Mouse (Mus musculus) thymus, adult 18-20 months (tissue): Measurements from ENCODE around the gene Kmt5b.

Experiments used
- DNase-seq, 2 experiments: peaks; one replicate each; pipeline ENCODE4 v3.0.0; 2022; ENCODE audit warnings: mixed read lengths in 2 of 2

The Kmt5b gene

GRCm38 (mm10) chr19:3768697-3769383, 1.6 kb downstream of the Kmt5b start:
- DNase-seq: peak; percentile 87 to 92

DNA sequence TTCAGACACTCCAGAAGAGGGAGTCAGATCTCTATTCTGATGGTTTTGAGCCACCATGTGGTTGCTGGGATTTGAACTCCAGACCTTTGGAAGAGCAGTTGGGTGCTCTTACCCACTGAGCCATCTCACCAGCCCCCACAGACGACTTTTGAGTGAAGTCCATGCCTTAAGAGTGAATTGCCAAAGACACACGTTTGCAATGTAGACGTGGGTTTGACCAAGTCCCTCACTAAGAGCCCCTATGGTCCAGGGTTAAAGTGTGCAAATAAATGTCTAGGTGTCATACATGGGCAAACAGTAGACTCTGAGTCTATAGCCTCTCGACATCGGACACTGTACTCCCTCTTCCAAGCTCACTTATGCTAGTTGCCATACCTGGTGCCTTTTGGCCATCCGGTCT, 2.3 kb downstream of the Kmt5b start:
- no peak for DNase-seq

DNA sequence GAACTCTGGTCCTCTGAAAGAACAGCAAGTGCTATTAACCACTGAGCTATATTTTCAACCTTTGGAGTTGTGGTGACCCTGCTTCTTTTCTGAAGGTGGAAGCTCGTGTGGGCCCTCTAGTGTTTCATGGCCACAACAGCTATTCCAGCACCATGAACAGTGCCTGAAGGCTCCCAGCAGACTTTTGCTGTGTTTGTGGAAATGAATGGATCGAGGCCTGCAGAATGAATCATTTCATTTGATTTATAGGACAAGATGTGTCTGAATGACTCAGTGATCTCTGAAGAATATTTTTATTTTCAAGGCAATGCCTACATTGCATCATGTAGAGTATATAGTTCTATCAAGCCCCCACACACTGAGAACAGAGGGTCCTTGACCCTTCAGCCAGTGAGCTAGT, 6.9 kb downstream of the Kmt5b start:
- DNase-seq: no peak

DNA sequence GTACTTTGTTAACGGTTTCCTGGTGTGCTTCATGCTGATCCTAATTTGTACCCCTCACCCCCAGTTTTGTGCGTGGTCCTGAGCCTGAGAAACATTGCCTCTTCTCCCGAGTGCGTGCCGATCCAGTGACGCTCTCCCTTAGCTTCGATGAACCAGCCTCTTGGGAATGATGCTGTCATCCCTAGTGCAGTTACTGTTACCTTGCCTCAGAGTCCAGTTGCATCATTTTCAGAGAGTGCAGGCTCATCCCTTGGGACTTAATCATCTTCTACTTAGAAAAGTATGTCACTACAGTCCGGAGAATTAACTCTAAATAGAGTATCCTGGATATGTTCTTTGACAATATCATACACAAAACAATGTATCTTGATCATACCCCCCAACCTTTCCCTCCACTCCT, 11.5 kb downstream of the Kmt5b start:
- DNase-seq: no peak

- no peak for DNase-seq
Measured at GRCm38 (mm10) chr19:3790077-3790476, 22.9 kb downstream of the Kmt5b start.

DNA sequence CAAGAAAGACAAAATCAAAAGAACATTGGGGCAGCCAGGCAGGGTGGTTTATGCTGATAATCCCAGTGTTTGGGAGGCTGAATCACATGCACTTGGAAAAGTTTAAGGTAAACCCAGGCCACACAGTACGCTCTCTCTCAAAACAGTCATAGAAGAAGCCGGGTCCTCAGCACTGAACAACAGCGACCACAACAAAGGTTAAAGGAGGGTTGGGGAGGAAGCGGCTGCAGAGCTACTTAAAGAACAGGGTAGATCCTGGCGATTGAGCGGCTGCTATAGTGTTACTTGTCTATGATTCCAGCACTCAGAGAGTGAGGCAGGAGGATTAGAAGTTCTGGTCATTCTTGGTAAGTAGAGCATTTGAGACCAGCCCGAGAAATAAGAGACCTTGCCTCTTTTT, 38.3 kb downstream of the Kmt5b start:
- DNase-seq: no peak

DNA sequence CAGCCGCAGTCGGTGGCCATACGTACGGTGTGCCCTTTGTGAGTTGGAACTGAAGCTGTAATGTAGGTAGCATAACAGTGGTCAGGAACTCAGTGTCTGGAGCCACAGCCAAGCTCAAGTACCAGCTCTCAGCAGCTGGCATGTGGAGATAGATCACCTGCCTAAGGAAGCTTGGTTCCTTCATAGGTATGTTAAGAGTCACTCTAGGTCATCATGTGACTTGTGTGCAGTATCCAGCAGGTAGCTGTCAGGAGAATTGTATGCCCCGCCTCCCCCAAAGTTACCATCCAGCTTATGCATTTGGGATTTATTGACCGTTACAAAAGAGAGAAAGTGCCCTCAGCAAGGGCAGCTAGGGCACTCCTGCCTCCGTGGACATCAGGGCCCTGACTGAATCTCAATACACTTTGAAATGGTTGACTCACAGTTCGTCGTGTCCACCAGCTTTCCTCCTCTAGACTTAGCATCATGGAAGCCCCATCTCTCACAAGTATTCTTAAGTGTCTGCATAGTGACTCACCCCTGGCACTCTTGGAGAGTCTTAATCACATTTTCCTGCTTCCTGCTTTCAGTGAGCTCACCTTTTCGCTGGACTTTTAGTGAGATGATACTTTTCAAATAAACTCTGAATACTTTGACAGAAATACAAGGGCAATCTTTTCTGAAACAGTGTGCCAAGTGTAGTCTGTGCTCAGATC, 43.5 kb downstream of the Kmt5b start:
- no peak for DNase-seq

DNA sequence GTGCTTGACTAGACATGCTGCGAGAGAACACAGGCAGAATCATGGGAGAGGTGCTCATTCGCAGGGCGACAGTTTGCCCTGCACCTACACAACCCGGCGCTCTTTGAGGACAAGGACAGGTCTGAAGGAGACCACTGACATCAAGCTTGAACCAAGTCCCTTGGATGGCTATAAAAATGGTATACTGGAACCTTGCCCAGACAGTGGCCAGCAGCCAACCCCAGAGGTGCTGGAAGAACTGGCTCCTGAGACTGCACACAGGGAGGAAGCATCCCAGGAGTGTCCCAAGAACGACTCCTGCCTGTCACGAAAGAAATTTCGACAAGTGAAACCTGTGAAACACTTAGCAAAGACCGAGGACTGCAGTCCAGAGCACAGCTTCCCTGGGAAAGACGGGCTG, 47.2 kb downstream of the Kmt5b start:
- no peak for DNase-seq

DNA sequence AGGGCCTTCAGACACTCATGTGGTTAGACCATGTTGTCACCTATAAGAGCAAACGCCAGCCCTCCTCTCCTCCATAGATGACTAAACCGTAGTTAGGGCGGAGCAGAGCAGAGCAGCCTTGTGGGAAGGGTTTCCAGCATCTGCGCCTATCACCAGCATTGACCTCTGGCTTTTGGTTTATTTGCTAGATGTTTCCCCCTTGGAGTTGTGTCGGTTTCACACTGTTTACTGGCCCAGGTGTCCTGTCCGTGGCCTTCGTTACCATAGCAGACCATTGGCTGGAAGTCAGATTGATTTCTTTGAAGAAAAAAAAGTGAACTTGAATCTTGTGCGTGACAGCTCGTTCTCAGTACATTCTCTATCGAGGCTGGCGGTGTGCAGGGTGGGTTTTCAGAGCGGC, 48.6 kb downstream of the Kmt5b start:
- DNase-seq: no peak

DNA sequence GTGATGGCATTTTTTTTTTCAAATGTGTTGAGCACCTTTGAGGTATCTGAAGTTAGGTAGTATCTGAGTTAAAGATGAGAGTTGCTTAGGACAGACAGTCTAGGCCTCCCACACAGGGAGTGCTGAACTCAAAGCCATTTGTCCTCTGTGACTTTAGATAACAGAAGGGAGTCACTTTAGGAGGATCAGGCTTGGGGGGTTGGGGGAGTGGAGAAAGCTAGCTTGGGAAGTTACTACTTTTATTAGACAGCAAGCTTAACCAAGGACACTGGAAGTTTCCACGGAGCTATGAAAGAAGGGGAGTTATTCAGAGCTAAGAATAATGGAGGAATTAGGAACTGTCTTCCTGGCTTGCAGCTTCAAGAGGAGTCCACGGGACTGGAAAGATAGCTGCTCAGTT, 51.9 kb downstream of the Kmt5b start:
- no peak for DNase-seq

- no peak for DNase-seq
Measured at GRCm38 (mm10) chr19:3819899-3820444, 52.8 kb downstream of the Kmt5b start.

DNA sequence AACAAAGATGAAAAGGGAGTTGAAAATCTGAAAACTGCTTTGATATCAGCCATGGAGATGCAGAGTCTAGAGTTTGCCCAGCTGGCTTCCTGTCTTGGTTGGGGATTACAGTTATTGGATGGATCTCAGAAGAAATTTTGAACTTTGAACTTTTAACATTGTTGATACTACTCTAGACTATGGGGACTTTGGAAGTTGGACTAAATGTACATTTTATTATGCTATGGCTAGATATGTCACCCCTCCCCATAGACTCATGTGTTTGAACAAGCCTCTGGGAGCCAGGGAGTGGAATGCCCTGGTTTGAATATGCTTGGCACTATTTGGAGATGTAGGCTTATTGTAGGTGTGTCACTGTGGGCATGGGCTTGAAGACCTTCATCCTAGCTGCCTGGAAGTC, 57.8 kb downstream of the Kmt5b start:
- no peak for DNase-seq

DNA sequence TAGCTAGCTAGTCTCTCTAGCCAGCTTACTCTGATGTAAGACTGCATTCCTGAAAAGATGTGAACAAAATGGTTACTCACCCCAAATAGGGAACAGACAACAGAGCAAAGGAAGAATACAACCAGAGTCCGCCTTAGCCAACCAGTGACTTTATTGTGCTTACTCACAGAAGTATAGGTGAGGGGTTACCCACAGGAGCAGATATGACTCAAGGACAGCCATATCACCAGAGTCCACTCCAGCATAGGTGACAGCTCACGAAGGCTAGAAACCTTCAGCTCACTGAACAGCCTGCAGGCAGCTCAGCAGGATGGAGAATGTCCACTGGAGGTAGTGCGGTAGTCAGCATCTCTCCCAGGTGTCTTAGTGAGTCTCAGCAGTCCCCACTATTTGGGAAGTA, 62.6 kb downstream of the Kmt5b start:
- no peak for DNase-seq

DNA sequence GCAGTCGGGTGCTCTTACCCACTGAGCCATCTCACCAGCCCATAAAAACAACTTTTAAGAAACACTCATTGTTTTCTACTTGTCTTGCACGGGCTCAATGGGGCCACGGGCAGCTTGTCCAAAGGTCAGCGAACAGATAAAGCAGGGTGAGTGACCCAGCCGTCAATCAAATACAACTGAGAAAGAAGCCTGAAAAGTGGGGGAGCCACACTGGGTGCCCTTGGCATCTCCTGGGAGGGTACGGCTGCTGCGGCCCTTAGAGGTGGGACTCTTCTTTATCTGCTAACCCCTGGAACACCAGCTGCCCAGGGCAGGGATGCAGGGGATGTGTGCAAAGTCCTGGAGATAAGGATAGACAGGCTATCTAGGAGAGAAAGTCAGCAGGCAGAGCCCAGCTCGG, 64.5 kb downstream of the Kmt5b start:
- no peak for DNase-seq

GRCm38 (mm10) chr19:3832851-3833353, 65.7 kb downstream of the Kmt5b start:
- DNase-seq: no peak

DNA sequence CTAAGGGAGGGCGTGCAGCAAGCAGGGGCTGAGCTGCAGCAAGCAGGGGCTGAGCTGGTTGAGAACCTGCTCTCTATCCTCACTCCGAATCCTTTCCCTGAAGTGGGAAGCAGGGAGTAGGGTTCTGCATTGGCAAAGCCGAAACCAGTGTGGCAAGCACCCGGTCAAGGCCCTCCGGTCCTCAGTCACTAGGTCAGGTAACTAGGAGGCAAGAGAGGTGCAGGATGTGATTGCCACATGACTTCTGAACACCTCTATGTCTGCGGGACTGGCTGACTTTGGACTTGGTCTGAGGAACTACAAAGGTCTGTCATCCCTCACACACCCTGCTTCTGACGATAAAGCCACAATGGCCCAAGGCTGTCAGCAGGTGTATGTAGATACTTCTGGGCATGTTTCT, 67.1 kb downstream of the Kmt5b start:
- no peak for DNase-seq

DNA sequence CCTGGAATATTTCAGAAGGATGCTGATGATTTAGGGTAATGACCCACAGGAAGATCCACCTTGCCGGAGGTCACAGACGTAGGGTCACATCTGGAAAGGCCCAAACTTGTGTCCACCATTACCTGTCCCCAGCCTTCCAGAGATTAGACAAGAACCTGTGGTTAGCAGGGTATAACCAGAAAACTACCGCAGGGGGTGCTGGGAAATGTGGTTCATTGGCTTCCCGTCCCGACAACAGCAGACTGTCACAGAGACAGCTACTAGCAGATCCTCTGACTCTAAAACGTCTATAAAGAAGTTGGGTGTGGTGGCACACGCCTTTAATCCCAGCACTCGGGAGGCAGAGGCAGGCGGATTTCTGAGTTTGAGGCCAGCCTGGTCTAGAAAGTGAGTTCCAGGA, 69.6 kb downstream of the Kmt5b start:
- DNase-seq: peak in 1 of 2 experiments; percentile 33

DNA sequence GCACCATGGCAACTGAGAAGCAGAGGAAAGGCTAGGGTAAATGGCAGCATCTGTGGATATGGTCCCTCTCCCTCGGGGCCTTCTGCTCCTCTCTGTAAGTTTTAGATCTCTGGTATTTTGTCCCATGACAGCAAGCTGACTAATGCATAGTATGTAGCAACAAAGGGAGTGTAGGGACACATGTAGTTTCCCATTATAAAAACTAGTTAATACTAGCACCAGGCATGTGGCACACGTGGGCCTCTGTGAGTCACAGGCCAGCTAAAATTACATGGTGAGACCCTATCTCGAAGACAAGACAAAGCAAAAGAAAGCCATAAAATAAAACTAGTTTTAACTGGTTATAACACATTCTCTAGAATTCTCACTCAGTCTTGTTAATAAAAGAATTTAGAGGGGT, 71.7 kb downstream of the Kmt5b start:
- no peak for DNase-seq

GRCm38 (mm10) chr19:3839686-3840085, 72.5 kb downstream of the Kmt5b start:
- DNase-seq: no peak

- peak in 1 of 2 experiments; percentile 41 for DNase-seq
Measured at GRCm38 (mm10) chr19:3840214-3840651, 73.0 kb downstream of the Kmt5b start.

DNA sequence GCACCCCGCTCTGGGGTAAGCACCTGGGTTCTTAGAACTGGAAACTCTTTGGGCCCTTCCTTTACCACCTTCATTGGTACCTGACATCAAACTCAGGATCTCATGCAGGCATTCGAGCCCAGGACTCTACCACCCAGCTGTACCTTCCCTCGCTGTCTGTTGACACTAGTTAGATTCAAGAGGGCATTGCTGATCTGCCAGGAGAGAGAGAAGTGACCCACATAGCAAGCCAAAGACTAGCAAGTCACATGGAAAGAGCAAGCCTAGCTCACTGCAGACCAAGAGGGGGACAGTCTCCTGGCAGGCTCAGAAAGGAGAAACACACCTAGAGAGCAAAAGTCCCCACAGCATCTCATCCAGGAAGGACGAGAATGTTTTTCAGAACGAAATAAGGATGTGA, 73.5 kb downstream of the Kmt5b start:
- DNase-seq: no peak

GRCm38 (mm10) chr19:3842359-3843148, 75.3 kb downstream of the Kmt5b start:
- no peak for DNase-seq

DNA sequence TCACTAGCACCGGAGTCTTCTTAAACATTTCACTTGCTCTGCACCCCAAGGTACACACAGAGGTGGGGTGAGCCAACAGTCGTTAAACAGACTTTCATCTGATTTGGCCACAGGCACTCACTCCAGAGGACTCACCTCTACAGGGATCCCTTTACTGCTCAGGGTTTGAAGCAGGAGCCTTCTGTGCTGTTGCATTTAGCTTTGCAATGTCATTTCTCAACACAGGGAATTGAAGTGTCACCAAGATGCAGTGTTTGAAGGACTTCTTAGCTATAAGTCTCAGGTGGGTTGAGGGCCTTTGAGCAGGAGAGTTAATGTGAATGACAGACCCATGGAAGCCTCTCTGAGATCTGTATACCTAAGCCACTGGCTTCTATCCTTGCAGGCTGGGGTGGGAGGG, 76.4 kb downstream of the Kmt5b start:
- no peak for DNase-seq
